Mouse (Mus musculus) lung, postnatal 14 days (tissue): Measurements from ENCODE around the gene Klhl6.
A peak's percentile ranks its signal among the peaks of the same experiment; 100 is the strongest.
"Not testable (repeated sequence)": the region's sequence is repeated elsewhere in the genome, so short reads cannot be mapped to it uniquely, and the experiment has no call there.

Source experiments
- DNase-seq: peaks from one replicate; pipeline ENCODE4 v3.0.0; 2021

Klhl6 gene

DNA sequence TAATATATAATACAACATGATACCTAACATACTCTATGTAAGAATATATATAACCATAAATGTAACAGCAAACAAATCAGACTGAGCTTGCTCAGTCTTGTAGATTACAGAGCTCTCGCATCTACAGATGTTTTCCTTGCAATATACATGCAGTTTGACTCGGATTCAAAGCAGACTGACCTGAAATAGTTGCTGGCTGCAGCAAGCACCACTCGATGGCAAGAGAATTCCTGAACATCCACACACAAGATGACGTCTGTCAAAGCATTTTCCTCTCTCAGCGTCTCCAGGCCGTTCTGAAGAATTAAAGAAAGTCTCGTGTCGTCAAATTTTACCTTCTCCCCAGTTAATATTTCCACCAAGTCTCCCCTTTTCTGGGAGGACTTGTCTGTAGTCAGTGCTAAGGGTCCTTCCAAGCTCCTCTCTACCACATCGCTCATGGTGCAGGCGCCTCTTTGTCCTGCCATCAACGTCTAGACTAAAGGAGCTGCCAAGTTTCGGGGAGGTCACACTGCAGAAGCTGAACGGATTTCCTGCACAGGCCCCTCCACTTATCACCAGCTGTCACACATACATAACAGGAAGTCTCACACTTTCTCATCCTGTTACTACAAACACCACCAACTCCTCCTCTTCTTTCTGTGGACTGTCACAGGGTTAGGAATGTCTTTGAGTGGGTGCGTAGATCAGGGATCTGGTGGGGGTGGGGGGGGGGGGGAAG, at the start of gene Klhl6:
Klhl6 (minus strand) TSS at position 501 of the 721 bp plus-strand sequence.
- DNase-seq: peak; percentile 65

DNA sequence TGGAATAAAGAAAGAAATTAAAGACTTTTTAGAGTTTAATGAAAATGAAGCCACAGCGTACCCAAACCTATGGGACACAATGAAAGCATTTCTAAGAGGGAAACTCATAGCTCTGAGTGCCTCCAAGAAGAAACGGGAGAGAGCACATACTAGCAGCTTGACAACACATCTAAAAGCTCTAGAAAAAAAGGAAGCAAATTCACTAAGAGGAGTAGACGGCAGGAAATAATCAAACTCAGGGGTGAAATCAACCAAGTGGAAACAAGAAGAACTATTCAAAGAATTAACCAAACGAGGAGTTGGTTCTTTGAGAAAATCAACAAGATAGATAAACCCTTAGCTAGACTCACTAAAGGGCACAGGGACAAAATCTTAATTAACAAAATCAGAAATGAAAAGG, 44.4 kb upstream of the Klhl6 start:
- not testable (repeated sequence) for DNase-seq

DNA sequence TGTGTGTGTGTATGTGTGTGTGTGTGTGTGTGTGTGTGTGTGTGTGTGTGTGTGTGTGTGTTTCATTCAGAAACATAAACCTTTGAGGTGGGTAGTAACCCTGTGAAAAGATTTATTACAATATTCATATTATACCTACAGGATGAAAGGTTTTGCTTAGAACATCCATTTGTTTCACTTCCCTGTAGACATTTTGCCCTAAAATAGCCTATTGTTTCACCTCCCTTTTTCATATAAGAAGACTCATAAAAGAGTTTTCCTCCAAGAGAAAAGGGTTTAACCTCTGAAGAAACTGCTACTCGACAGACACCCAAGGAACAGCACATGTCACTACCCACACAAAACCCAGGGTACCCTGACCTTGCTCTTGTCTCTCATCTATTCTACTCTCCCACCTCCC, 40.0 kb upstream of the Klhl6 start:
- no peak for DNase-seq

DNA sequence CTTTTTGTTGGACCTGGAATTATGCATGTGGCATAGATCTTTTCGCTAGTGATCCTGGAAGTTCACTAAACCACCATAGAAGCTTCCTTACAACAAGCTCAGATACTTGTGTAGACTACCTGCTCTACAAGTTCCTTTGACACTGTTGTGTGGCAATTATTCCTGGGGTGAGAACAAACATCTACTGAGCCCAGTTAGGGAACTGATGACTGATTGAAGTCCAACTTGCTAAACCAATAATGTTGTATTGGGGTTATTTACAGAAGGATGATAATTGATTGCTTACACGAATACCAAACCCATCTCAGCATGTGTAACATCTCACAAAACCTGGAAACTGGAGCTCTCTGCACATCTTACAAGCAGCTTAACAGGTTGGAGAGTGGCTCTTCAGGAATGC, 39.0 kb upstream of the Klhl6 start:
- no peak for DNase-seq

DNA sequence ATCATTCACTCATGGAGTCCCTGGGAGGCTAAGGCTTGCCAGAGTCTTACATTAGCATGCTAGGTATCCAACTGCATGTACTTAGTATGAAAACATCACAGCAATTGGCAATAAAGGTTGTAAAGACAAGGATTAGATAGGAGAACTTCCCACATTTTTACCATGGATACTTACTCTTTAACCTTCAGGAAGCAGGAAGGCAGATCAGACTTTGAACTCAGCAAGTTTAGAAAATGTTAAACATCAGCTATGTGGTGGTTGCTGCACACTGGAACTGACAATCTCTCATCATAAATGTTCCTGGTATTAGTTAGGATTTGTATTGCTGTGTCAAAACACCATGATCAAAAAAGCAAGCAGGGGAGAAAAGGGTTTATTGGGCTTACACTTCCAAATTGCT, 29.8 kb upstream of the Klhl6 start:
- no peak for DNase-seq

DNA sequence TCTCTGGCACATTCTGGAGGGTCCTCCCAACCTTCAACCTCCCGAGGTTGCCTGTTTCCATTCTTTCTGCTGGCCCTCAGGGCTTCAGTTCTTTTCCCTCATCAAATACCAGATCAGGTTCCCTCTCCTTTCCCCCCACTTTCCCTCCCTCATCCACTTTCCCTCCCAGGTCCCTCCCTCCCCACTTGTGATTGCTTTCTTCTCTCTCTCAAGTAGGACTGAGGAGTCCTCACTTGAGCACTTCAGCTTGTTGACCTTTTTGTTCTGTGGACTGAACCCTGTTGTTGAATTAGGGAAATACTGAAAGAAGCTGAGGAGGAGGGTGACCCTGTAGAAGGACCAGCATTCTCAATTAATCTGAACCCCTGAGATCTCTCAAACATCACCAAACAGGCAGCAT, 23.2 kb upstream of the Klhl6 start:
- DNase-seq: peak; percentile 6

DNA sequence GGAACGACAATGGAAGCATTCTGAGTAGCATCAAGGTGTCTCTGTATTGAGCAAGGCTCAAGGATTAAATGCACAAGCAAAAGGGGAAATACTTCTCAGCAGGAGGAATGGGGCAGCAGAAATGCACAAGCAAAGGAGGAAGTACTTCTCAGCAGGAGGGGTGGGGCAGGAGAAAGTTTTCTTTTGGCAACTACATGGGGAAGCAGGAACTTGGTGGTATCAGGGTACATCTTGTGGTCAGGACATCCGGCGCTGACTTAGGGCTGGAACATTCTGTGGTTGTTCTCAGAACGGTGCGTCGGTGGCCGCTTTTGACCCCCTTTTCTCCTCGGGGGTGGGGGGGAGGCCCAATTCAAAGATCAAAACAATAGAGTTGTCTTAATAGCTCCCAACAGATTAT, 17.4 kb upstream of the Klhl6 start:
- DNase-seq: not testable (repeated sequence)

DNA sequence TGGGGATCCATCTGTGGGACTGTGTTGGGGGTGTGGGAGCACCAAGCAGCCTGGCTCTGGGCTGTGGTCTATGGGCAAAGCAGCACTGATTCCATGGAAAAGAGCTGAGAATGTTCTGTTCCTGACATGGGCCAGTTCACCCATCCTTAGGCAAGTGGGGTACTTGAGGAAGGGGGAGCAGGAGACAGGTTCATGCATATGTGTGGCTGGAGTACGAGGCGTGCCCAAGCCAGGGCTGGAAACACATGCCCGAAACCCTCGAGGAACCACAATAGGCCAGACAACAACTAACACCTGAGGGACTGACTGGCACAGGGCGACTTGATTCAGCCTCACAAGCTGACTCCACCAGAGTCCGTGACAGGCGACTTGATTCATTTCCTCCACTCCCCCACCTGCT, 14.8 kb upstream of the Klhl6 start:
- DNase-seq: no peak

DNA sequence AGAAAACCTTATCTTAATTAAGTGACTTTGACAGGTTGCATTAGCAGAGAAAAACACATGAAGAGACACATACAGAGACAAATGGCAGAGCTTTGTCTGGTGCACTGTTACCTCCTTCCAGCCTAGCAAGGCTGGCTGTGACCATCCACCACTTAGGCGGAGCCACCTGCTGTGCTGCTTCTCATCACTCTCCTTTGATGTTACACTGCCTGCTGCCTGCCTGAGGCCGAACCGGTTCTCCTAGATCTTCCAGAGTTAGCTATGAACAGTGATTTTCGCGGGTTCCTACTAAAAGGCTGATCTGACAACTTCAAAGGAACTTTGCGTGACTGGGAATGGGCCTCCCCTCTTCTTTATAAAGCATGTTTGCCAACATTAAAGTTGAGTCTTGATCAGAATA, 14.1 kb upstream of the Klhl6 start:
- not testable (repeated sequence) for DNase-seq

DNA sequence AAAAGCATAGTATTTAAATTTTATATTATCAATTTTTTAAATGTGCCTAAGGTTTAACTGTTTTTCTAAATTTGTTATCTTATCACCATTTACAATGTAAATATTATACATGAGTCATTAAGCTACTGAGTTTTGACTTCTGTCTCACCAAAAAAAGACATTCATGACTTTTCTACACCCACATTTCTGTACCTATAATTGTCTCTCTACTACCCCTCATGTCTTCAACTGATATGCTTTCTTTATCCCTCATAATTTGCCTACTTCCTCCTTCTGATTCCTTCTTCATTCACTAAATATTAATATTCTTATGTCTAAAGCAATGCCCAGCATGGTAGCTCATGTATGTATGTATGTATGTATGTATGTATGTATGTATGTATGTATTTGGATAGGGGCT, 13.0 kb upstream of the Klhl6 start:
- no peak for DNase-seq

DNA sequence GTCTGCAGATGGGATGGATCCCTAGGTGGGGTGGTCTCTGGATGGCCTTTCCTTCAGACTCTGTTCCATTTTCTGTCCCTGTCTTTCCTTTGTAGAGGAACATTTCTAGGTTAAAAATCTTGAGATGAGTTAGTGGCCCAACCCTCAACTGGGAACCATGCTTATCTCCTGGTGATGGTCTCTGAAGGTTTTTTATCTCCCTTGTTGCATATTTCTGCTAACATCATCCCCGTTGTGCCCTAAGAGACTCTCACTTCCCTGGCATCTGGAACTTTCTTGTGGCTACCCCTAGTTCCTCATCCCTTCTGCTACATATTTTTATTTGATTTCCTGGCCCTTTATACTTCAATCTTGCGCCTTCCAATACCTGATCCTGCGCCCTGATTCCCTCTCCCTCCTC, 10.4 kb upstream of the Klhl6 start:
- no peak for DNase-seq

DNA sequence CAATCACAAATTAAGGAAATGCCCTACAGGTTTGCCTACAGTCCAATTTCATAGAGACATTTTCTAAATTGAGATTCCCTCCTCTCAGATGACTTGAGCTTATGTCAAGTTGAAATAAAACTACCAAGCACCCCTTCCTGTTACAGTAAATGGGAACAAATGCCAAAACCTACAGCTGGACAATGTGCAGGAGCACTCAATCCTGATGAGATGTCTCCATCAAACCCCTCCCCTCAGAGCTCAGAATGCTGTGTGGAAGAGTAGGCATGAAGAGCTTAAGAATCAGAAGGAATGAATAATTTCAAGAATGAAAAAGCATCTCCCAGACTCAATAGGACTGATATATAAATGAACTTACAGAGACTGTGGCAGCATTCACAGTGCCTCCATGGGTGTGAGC, 7.7 kb upstream of the Klhl6 start:
- peak; percentile 14 for DNase-seq

DNA sequence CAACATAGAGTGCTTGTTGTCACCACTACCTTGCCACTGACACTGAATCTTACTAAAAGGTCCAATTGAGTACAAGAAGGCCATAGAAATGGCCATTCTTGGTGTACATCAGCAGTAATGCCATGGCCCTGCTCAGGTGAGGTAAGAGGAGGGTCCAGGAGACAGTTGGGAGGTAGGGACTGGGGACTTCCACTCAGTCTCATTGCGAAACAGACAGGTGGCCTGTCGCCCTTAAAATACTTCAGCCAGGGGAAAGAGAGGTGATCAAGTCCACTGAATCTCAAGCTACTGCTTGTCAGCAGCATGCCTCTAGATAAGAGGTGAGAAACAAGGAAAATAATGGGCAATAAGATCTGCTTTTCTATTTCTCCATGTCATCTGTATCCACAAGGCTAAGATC, 4.8 kb upstream of the Klhl6 start:
- DNase-seq: no peak

DNA sequence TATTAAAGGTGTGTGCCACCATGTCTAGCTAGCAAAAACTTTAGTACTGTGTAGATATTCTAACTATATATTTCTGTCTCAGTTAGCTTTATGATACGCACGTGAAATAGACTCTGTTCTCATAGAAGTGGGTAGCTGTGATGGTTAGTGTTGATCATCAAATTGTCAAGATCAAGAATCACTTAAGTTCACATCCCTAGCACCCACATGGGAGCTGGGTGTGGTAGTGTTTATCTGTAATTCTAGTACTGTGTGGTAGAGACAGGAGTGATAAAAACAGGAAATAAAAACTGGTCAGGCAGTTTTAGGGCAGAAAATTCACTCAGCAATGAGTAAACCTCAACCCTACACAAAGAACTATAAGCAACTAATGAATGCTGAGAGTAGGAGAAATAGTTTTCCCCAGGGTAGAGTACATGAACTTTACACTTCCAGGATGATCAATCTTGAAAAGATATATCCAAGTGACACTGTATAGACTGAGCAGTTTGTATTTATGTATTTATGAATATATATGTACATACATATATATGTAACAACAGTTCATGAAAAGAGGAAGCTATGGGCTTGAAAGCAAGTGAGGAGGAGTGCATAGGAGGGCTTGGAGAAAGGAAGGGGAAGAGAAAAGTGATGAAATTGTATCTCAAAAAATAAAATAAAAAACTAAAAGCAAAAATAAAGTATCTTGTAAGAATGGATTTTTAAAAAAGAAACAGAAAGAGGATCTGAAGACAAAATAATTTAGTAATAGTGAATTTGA, 2.2 kb upstream of the Klhl6 start:
- DNase-seq: no peak

DNA sequence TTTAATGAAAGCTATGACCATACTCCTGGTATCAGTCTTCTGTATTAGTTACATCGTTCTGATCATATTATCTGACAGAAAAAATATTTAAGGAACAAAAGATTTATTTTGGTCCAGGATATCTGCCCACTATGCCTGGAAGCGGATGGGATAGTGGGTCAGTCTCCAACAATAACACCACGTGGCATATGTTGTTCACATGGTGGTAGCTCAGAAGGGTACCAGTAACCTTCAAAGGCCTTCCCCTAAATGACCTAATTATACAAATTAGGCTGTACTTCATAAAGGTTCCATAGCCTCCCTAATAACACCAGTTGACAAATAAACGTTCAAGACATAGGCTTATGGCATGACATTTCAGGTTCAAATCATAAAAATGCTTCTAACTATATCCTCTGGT, 722 bp upstream of the Klhl6 start:
- DNase-seq: no peak

DNA sequence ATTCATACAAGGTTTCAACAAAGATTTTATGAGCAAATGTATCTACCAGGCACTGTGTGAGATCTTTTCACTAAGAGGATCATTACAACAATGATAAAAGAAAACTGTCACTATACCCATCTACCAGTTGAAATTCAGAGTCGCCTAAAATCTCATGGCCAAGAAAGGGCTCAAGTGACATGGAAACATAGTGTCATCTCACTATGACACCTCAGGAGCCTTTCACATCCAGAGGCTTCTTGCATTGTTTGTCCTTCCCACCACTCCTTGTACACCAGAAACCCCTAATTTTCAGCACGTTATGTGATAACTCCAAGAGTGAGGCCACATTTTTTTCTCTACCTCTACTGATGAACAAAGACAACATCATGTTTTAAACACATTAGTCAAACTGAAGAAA, 1.2 kb downstream of the Klhl6 start:
- no peak for DNase-seq

DNA sequence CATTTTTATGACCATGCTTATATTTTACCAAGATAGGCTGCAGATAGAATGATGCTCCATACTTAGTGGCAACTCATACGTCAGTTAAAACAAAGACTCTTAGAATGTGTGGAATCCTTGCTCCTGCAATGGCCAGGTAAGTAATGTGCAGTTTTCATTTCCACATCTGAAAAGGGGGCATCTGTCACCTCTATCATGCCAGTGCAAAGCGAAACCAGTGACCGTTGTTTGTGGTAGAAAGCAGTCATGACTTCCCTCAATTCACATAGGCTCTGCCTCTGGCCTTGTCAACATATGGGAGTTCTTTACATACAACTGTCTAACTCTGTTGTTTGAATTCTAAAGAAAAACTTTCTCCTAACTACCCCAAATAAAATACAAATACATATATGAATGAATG, 1.8 kb downstream of the Klhl6 start:
- no peak for DNase-seq

DNA sequence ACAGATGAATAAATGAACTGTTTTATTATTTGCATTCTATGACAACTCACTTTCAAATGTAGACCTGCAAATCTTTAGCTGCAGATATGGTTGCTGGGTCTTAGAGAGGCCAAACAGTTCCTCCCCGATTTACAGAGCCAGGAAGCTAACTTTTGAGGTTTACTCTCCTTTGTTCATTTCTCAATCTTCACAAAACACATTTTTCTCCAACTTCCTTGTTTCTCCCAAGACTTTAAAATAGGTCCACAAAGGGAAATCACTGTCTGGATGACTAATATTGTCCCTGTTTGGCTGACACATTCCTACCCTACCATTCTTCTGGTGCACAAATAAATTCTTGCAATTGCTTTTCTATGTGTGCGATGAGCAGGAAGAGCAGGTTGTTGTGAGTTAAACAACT, 3.1 kb downstream of the Klhl6 start:
- DNase-seq: no peak

DNA sequence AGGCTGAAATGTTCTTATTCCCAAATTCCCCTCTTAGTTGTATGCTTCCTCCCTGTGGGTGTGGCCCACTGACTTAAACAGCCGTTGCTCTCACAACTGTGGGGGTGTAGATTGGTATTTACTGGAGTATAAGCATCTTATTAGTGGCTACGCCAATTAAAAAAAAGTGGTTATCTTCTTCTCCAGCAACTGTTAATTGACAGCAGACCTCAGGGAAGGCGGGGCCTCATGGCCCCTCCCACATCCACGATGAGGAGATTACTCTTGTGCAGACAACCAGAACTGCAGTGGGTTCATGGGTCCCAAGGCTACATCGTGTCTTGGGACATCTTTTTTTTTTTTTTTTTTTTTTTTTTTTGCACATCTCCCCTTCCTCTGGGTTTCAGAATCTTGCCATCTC, 5.6 kb downstream of the Klhl6 start:
- no peak for DNase-seq

DNA sequence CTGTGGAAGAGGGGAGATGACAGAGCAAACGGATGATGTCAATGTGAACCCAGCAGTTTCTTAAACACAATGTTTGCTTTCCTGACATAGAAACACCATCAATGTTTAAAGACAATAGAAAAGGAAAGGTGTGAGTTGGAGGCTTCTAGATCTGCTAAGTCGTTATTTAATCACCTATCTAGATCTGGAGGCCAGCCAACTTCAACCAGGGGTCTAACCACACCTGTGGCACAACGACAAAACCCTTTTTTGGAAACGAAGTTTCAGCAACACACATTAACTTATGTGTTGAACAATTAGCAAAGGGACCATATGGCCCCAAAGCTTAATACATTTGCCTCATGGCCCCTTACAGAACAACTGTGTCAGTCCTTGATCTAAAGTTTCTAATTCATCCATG, 6.0 kb downstream of the Klhl6 start:
- no peak for DNase-seq

DNA sequence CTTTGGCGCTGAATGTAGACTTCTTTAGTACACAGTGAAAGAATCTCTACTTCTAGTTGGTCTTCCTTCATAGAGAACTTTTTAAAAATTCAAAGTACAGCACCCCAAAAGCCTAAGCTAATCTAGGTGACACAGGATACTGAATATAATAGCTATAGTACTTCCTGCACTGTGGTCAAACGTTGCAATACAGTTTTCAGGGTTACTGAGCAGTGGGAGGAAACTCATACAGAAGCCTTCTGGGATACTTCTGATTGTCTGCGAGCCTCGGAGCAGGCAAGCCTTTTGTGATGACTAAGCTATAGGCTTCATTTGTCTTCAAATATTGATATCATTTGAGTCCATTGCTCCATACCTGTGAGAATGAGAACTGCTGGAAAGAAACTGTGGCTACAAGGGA, 7.4 kb downstream of the Klhl6 start:
- no peak for DNase-seq

DNA sequence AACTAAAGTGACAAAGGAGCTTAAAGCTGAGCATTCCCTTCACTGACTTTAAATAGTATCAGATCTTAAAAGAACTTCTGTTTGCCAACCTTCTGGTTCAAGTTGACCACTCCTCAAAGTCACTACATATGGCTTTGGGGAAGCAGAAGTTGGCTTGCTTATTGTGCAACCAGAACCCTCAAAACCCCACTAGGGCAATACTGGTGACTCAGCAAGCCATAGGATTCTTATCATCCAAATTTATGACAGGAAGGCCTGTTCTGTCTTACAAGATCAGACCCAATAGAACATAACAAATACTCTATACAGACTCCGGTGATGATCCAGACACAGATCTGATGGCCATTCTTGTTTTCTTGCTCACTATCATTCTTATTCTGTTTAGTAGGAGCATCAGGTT, 9.4 kb downstream of the Klhl6 start:
- no peak for DNase-seq

DNA sequence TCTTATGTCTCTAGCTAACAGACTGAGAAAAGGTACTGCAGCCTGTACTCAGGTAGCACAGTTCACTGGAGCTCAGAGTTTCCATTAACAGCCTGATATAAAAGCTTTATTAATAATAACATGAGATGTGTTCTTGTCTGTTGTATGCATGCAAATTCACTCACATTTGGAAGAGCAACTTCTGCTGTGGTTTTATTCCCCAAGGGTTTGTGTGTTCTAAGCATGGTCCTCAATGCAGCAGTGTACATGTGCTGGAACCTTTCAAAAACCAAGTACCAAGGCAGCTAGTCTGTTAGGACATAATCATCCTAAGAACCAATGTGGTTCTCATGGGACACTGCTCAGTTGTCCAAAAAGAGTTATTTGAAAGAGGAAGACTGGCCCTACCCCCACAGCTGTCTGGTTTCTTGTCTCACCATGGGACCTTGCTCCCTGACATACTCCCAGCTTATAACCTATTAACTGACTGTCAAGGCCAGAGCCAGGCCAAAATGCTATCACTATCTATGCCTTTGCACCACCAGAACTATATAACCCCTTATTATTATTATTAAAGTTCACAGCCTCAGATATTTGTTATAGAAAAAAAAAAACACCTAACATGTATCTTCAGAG, 10.0 kb downstream of the Klhl6 start:
- no peak for DNase-seq

DNA sequence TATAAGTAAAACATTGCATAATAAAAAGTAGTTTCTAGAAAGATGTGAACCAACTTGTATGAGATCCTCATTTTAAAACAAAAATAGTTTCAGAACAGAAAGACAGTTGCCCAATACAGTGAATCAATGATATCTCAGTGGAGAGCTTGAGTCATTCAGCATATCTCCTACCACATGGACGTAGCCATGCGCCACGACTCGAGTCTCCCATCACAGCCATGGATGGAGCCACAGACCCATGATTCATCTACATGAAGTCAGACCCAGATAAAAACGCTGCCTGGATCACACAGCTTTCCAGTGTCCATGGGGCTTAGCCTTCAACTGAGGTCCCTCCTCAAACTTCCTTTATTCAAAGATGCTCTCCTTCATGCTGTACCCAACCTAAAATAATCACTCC, 13.3 kb downstream of the Klhl6 start:
- DNase-seq: no peak
